Mouse (Mus musculus): ENCODE data around the gene Ube2v1.

GRCm38 (mm10) chr2:167629665-167630209 lies 2.2 kb downstream of the Ube2v1 start:
- TF ChIP-seq CTCF (IDR thresholded peaks at IDR 0.05; ENCODE audit: borderline replicate concordance, extremely low read depth, insufficient read depth, insufficient read length): no peak
- no peak for TF ChIP-seq POLR2A (IDR thresholded peaks at IDR 0.05; ENCODE audit: borderline replicate concordance, extremely low read depth, insufficient read depth, insufficient read length, poor library complexity, severe bottlenecking)
